Mouse (Mus musculus): Measurements from ENCODE around the gene Ctsll3. TPM values are rescaled to one million over a fixed set of nuclear protein-coding genes. Genes with fewer than 3 reads are reported as not detected.

Ctsll3 gene
- polyA plus RNA-seq (2012; rRNA removed) = not detected in 2 replicates

GRCm38 (mm10) chr13:60802749-60803148 is at the start of gene Ctsll3:
Gene Ctsll3 (minus strand): TSS chr13:60802849.
- no peak for DNase-seq
- no peak within 1 kb of the TSS for H3K4me3 ChIP-seq (replicated peaks; ENCODE audit: extremely low read depth, low read depth, low read length)
- 69% methylated on average over 1 of the region's 1 CpGs for WGBS
- H3K4me1 ChIP-seq (ENCODE audit: control insufficient read depth, insufficient read depth, low read length) = no peaks in the 10 kb centered on the region
- TF ChIP-seq POLR2A (IDR thresholded peaks at IDR 0.05; ENCODE audit: borderline replicate concordance, extremely low read depth, low read depth, low read length) (no peak), CTCF (IDR thresholded peaks at IDR 0.05; ENCODE audit: insufficient read depth, low read length) (no peak)

DNA sequence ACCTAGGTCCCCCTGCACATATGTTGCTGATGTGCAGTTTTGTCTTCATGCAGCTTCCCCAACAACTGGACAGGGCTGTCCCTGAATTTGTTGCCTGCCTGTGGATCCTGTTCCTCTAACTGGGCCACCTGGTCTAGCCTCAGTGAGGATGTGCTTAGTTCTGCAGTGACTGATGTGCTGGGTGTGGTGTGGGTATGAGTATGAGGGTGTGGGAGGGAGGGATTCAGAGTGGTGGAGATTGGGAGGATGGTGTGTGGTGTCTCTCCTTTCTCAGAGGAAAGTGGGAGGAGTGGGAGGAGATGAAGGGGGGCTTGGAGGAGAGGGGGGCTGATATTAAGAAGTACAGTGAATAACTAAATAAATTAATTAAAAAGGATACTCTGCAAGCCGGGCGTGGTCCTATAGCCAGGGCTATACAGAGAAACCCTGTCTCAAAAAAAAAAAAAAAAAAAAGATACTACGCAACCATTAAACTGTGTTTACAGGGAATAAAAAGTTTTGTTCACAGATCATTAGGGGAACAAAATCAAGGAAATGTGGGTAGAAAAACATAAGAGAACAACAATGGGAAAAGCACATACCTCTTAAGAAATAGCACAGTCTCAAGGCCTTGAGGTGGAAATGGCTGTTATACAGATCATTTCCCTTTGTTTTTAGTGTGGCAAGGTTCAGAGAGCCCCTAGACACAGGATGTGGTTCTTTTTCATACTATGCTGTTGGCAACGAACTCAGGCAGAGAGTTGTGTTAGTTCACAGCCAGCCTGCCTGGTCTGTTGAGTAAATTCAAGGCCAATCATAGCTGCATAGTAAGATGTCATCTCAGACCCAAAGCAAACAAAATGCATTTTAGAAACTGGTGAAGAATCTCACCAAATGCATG is 45.8 kb upstream of the Ctsll3 start:
- TF ChIP-seq POLR2A (IDR thresholded peaks at IDR 0.05; ENCODE audit: borderline replicate concordance, extremely low read depth, low read depth, low read length) = no peak
- TF ChIP-seq CTCF (IDR thresholded peaks at IDR 0.05; ENCODE audit: insufficient read depth, low read length) = no peak
- H3K4me3 ChIP-seq (replicated peaks; ENCODE audit: extremely low read depth, low read depth, low read length) = no peak overlapping the region
- no peak for DNase-seq
- H3K4me1 ChIP-seq (ENCODE audit: control insufficient read depth, insufficient read depth, low read length) = no peaks in the 10 kb centered on the region
- WGBS = 45% methylated on average over 4 of the region's 4 CpGs

GRCm38 (mm10) chr13:60843153-60843552 is 40.5 kb upstream of the Ctsll3 start:
- Histone ChIP-seq H3K4me3 (replicated peaks; ENCODE audit: extremely low read depth, low read depth, low read length) (no peak overlapping the region), H3K4me1 (ENCODE audit: control insufficient read depth, insufficient read depth, low read length) (no peaks in the 10 kb centered on the region)
- 85% methylated on average over 8 of the region's 8 CpGs for WGBS
- no peak for DNase-seq
- TF ChIP-seq CTCF (IDR thresholded peaks at IDR 0.05; ENCODE audit: insufficient read depth, low read length) (no peak), POLR2A (IDR thresholded peaks at IDR 0.05; ENCODE audit: borderline replicate concordance, extremely low read depth, low read depth, low read length) (no peak)

DNA sequence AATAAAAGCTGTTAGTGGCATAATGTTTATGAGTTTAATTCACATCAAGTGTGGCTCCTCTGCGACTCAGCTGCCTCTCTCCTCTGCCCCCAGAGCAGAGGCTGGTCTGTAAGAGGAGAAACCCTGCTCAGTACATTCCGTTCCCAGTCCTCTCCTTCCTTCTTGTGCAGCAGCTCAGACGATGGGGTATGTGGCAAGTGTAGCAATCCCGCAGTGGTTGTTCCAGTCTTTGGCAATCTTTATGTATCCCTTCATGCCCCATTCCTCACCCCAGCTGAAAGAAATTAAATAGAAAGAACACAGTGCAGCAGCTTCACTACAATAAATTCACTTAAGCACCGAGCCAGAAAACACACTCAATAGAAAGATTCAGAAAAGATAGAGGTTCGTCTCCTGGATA is 40.1 kb upstream of the Ctsll3 start:
- TF ChIP-seq POLR2A (IDR thresholded peaks at IDR 0.05; ENCODE audit: borderline replicate concordance, extremely low read depth, low read depth, low read length) (no peak), CTCF (IDR thresholded peaks at IDR 0.05; ENCODE audit: insufficient read depth, low read length) (no peak)
- Histone ChIP-seq H3K4me1 (ENCODE audit: control insufficient read depth, insufficient read depth, low read length) (no peaks in the 10 kb centered on the region), H3K4me3 (replicated peaks; ENCODE audit: extremely low read depth, low read depth, low read length) (no peak overlapping the region)
- no peak for DNase-seq
- WGBS = 70% methylated on average over 6 of the region's 6 CpGs

GRCm38 (mm10) chr13:60839353-60839902 is 36.8 kb upstream of the Ctsll3 start:
- 56% methylated on average over 2 of the region's 2 CpGs for WGBS
- TF ChIP-seq POLR2A (IDR thresholded peaks at IDR 0.05; ENCODE audit: borderline replicate concordance, extremely low read depth, low read depth, low read length) (no peak), CTCF (IDR thresholded peaks at IDR 0.05; ENCODE audit: insufficient read depth, low read length) (no peak)
- Histone ChIP-seq H3K4me1 (ENCODE audit: control insufficient read depth, insufficient read depth, low read length) (no peaks in the 10 kb centered on the region), H3K4me3 (replicated peaks; ENCODE audit: extremely low read depth, low read depth, low read length) (no peak overlapping the region)
- DNase-seq = no peak

GRCm38 (mm10) chr13:60826052-60826451 is 23.4 kb upstream of the Ctsll3 start:
- 47% methylated on average over 3 of the region's 3 CpGs for WGBS
- no peaks in the 10 kb centered on the region for H3K4me1 ChIP-seq (ENCODE audit: control insufficient read depth, insufficient read depth, low read length)
- TF ChIP-seq POLR2A (IDR thresholded peaks at IDR 0.05; ENCODE audit: borderline replicate concordance, extremely low read depth, low read depth, low read length) = no peak
- TF ChIP-seq CTCF (IDR thresholded peaks at IDR 0.05; ENCODE audit: insufficient read depth, low read length) = peak; percentile 70
- no peak overlapping the region for H3K4me3 ChIP-seq (replicated peaks; ENCODE audit: extremely low read depth, low read depth, low read length)
- no peak for DNase-seq

GRCm38 (mm10) chr13:60820486-60821175 is 18.0 kb upstream of the Ctsll3 start:
- H3K4me3 ChIP-seq (replicated peaks; ENCODE audit: extremely low read depth, low read depth, low read length) = no peak overlapping the region
- no peak for TF ChIP-seq POLR2A (IDR thresholded peaks at IDR 0.05; ENCODE audit: borderline replicate concordance, extremely low read depth, low read depth, low read length)
- no peak for TF ChIP-seq CTCF (IDR thresholded peaks at IDR 0.05; ENCODE audit: insufficient read depth, low read length)
- 61% methylated on average over 3 of the region's 3 CpGs for WGBS
- no peak for DNase-seq
- no peaks in the 10 kb centered on the region for H3K4me1 ChIP-seq (ENCODE audit: control insufficient read depth, insufficient read depth, low read length)

GRCm38 (mm10) chr13:60819469-60819868 is 16.8 kb upstream of the Ctsll3 start:
- peak; percentile 79 for TF ChIP-seq CTCF (IDR thresholded peaks at IDR 0.05; ENCODE audit: insufficient read depth, low read length)
- no peak for TF ChIP-seq POLR2A (IDR thresholded peaks at IDR 0.05; ENCODE audit: borderline replicate concordance, extremely low read depth, low read depth, low read length)
- Histone ChIP-seq H3K4me1 (ENCODE audit: control insufficient read depth, insufficient read depth, low read length) (no peaks in the 10 kb centered on the region; the same call in 1 of the 2 replicates), H3K4me3 (replicated peaks; ENCODE audit: extremely low read depth, low read depth, low read length) (no peak overlapping the region)
- WGBS = 7% methylated on average over 7 of the region's 7 CpGs
- peak; percentile 31 for DNase-seq

DNA sequence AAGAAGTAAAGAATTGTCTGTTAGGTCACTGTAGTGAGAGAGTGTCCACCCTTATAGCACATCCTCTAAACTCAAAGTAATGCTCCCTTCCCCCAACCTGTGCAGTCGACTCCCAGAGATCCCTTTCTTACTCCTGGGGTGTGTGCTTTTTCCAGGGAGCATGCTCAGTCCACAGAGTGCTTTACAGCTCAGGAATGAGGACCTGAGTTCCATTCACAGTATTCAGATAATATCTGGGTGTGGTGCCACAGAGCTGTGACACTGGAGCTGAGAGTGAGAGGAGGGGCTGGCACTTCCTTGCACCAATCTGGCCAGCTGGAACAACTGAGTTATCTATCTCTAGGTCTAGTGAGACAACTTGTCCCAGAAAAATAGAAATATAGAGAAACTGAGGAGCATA is 11.1 kb upstream of the Ctsll3 start:
- WGBS = 19% methylated on average over 1 of the region's 1 CpGs

More for the DNA sequence above, 11.1 kb upstream of the Ctsll3 start:
- H3K4me1 ChIP-seq (ENCODE audit: control insufficient read depth, insufficient read depth, low read length) = peaks cover 5% of the 10 kb centered on the region
- H3K4me3 ChIP-seq (replicated peaks; ENCODE audit: extremely low read depth, low read depth, low read length) = no peak overlapping the region
- DNase-seq = no peak
- TF ChIP-seq CTCF (IDR thresholded peaks at IDR 0.05; ENCODE audit: insufficient read depth, low read length) = no peak
- TF ChIP-seq POLR2A (IDR thresholded peaks at IDR 0.05; ENCODE audit: borderline replicate concordance, extremely low read depth, low read depth, low read length) = no peak

All from lung, adult 2 months (tissue).